Mouse (Mus musculus) T-cell, adult 2 months (primary cell): ENCODE results near the gene Bnipl.
"Not testable (repeated sequence)": the region's sequence is repeated elsewhere in the genome, so short reads cannot be mapped to it uniquely, and the experiment has no call there.

ENCODE experiments used
- DNase-seq: peaks from one replicate; pipeline ENCODE4 v3.0.0; 2022; ENCODE audit warnings: low spot score

Gene Bnipl

DNA sequence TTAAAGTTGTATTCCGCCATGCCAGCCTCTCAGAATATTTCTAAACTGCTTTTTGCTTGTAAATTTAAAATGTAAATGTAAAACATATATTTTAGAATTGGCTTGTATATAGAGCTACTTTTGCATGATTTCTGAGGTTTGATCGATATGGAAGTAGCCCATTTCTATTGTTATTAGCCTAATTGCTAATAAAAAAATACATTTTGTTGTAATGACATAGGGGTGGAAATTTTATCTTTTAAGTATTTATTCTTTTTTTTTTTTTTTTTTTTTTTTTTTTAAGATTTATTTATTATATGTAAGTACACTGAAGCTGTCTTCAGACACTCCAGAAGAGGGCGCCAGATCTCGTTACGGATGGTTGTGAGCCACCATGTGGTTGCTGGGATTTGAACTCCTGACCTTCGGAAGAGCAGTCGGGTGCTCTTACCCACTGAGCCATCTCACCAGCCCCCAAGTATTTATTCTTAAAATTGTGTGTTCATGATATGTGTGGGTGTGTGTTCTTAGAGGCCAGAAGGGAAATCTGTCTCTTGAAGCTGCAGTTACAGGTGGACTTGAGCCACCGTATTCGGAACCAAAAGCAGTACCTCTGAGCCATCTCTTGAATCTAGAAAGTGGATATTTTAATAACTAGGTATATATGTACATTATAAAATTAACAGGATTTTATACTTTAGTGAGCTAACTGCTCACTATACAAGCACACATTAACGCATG, 37.9 kb downstream of the Bnipl start:
- not testable (repeated sequence) for DNase-seq

DNA sequence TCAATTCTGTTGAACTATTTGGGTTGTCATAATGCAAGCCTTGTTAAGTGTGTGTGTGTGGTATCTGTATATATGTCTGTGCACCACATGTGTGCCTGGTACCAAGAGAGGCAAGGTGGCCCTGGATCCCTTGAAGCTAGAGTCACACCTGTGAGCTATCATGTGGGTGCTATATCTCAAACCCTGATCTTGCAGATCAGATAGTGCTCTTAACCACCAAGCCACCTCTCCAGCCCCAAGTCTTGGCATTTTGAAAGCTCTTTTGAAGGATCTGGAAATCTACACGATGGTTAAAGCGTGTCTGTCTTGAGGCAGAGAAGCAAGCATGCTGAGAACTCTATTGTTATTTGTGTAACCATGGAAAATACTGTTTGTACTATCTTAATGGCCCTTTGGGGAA, 40.4 kb downstream of the Bnipl start:
- DNase-seq: no peak

DNA sequence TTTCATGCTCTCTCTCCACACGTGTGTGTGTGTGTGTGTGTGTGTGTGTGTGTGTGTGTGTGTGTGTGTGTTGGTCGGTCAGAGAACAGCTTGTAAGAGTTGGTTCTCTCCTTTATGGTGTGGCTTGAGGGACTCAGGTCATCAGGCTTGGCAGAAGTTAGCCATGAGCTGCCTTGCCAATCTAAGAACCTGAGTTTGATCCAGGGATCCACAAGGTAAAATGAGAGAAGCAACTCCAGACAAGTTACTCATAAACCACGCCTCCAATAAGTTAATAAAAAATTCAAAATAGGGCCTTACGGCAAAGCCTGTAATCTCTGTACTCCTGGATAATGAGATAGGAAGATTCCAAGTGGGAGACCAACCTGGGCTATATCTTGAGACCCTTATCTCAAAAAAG, 42.7 kb downstream of the Bnipl start:
- DNase-seq: no peak

DNA sequence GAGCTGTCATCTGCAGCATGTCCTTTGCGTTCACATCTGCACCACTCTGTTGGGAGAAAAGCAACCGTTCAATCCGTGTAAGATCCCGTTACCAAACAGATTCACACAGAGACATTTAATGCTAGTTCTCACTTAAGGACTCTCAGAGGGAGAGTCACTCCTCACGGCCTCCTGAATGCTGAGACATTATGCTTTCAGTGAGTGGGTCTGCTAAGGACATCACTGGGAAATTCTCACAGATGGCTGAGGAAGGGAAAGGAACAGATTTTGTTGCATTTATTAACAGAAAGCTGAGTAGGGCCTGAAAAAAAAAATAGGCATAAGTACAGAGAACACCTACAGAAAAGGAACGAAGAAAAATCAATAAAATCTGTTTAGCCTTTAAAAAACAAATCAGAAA, 47.1 kb downstream of the Bnipl start:
- no peak for DNase-seq

DNA sequence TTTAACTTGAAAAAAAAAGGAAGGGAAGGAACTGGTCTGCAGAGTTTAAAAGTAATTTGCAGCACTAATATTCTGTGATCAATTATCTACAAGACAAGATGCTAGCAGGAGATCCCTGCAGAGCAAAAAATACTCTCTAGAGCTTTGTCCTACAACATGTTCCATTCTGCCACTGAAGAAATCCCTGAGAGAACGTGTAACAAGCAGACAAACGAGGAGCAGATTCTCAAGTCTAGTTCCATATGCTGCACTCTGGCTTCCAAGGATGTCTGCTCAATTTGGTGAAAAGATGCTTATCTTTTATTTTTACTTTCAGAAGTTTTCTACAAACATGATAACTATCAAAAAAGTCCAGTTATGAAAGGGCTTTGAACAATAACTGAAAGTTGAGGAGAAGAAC, 50.4 kb downstream of the Bnipl start:
- no peak for DNase-seq

DNA sequence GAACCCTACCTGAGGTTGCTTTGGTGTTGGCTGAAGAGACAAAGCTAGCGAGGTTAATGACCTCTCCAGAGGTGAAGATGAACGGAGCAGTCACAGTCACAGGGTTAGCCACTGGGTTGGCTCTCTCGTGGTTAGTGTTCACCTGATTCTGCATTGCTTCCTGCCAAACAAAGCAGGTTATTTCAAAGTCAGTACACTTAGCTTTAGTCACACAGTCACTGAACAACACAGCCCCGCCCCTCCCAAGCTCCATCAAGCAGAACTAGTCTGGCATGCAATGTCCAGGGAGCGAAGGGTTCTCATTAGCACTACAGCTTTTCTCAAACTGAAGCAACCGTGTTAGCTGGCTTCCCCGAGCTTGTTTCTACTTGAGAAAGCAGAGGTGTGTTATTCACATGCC, 50.9 kb downstream of the Bnipl start:
- DNase-seq: no peak

DNA sequence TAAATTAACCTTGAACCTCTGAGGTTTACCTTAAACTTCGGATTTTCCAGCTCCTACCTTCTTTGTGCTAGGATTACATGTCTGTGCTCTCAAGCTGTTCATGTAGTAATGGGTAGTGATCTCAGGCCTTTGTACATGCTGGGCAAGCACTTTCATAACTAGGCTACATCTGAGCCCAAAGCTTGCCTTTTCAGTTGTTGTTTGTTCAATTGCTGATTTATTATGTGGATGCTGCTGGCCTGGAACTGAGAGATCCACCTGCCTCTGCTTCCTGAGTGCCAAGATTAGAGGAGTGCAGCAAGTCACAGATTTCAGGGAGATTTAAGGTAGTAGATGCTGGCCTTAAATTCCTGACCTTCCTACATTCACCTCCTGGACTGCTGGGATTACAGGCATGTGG, 51.9 kb downstream of the Bnipl start:
- DNase-seq: no peak

DNA sequence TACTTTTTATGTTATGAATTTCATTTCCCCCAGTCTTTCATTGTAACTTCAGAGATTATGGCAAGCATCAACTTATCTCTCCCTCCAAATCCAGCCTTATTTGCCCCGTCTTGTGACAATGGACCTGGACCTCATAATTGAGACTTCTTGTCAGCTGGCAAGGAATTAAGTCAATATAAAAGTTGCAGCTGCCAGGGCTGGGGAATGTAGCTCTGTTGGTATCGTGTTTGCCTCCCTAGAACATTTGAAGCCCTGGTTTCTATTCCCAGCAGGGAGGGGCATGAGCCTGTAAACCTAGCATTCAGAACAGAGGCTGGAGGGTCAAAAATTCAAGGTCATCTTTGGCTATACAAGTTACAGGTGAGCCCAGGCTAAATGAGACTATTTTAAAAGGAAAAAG, 55.2 kb downstream of the Bnipl start:
- DNase-seq: no peak

DNA sequence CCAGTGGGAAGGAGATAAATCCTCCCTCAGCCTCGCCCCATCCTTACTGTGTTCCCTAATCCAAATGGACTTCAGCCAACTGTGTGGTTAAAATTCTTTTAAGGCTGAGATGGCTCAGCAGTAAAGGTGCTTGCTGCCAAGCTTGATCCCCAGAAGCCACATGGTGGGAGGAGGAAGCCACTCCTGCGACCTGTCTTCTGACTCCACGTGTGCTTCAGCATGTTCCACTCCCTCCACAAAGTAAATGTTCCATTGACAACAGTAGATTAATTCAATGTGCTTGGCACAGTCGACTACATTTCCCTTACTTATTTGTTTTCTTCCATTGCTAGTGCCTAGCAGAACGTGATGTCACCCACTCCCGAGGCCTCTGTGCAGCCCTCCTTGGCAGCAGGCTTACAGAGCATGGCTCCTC, 56.3 kb downstream of the Bnipl start:
- DNase-seq: no peak
